Mouse (Mus musculus): ENCODE measurements at regions not wholly inside any gene's neighbourhood (a gene's known extent, or its start where the extent isn't known, plus 50 kb on each side); places are given as distances from the start of the nearest gene placed in this dataset.
"Not testable (repeated sequence)": the region's sequence is repeated elsewhere in the genome, so short reads cannot be mapped to it uniquely, and the experiment has no call there.

- no peak for DNase-seq (ENCODE audit: extremely low read depth, low read depth, low spot score)
Observed at GRCm38 (mm10) chr10:96410028-96410427, 206.8 kb upstream of the Btg1 start.

GRCm38 (mm10) chr10:96414807-96415206 lies 202.0 kb upstream of the Btg1 start:
- no peak for DNase-seq (ENCODE audit: extremely low read depth, low read depth, low spot score)

GRCm38 (mm10) chr10:96421506-96421905 lies 195.3 kb upstream of the Btg1 start:
- DNase-seq (ENCODE audit: extremely low read depth, low read depth, low spot score), result not testable (repeated sequence)

GRCm38 (mm10) chr10:96427407-96427806 lies 189.4 kb upstream of the Btg1 start:
- no peak for DNase-seq (ENCODE audit: extremely low read depth, low read depth, low spot score)

- no peak for DNase-seq (ENCODE audit: extremely low read depth, low read depth, low spot score)
Observed at GRCm38 (mm10) chr10:96430142-96430541, 186.7 kb upstream of the Btg1 start.

GRCm38 (mm10) chr10:96435109-96435508 lies 181.7 kb upstream of the Btg1 start:
- no peak for DNase-seq (ENCODE audit: extremely low read depth, low read depth, low spot score)

GRCm38 (mm10) chr10:96438398-96439103 lies 178.3 kb upstream of the Btg1 start:
- no peak for DNase-seq (ENCODE audit: extremely low read depth, low read depth, low spot score)

- no peak for DNase-seq (ENCODE audit: extremely low read depth, low read depth, low spot score)
Observed at GRCm38 (mm10) chr10:96442165-96442564, 174.6 kb upstream of the Btg1 start.

- DNase-seq (ENCODE audit: extremely low read depth, low read depth, low spot score), result no peak
Observed at GRCm38 (mm10) chr10:96450266-96450665, 166.5 kb upstream of the Btg1 start.

GRCm38 (mm10) chr10:96454857-96455256 lies 161.9 kb upstream of the Btg1 start:
- DNase-seq (ENCODE audit: extremely low read depth, low read depth, low spot score), result no peak

GRCm38 (mm10) chr10:96458551-96458950 lies 158.3 kb upstream of the Btg1 start:
- DNase-seq (ENCODE audit: extremely low read depth, low read depth, low spot score), result no peak

- DNase-seq (ENCODE audit: extremely low read depth, low read depth, low spot score), result no peak
Observed at GRCm38 (mm10) chr10:96459186-96459585, 157.6 kb upstream of the Btg1 start.

GRCm38 (mm10) chr10:96460151-96460550 lies 156.7 kb upstream of the Btg1 start:
- no peak for DNase-seq (ENCODE audit: extremely low read depth, low read depth, low spot score)

- no peak for DNase-seq (ENCODE audit: extremely low read depth, low read depth, low spot score)
Observed at GRCm38 (mm10) chr10:96460617-96461338, 156.0 kb upstream of the Btg1 start.

GRCm38 (mm10) chr10:96465967-96466366 lies 150.8 kb upstream of the Btg1 start:
- DNase-seq (ENCODE audit: extremely low read depth, low read depth, low spot score), result no peak

- DNase-seq (ENCODE audit: extremely low read depth, low read depth, low spot score), result no peak
Observed at GRCm38 (mm10) chr10:96466845-96467244, 150.0 kb upstream of the Btg1 start.

GRCm38 (mm10) chr10:96467661-96468060 lies 149.1 kb upstream of the Btg1 start:
- DNase-seq (ENCODE audit: extremely low read depth, low read depth, low spot score), result no peak

- no peak for DNase-seq (ENCODE audit: extremely low read depth, low read depth, low spot score)
Observed at GRCm38 (mm10) chr10:96471523-96471922, 145.3 kb upstream of the Btg1 start.

GRCm38 (mm10) chr10:96479350-96479749 lies 137.5 kb upstream of the Btg1 start:
- DNase-seq (ENCODE audit: extremely low read depth, low read depth, low spot score), result no peak

GRCm38 (mm10) chr10:96479786-96480185 lies 137.0 kb upstream of the Btg1 start:
- no peak for DNase-seq (ENCODE audit: extremely low read depth, low read depth, low spot score)

- no peak for DNase-seq (ENCODE audit: extremely low read depth, low read depth, low spot score)
Observed at GRCm38 (mm10) chr10:96480453-96481324, 136.1 kb upstream of the Btg1 start.

- DNase-seq (ENCODE audit: extremely low read depth, low read depth, low spot score), result no peak
Observed at GRCm38 (mm10) chr10:96481325-96481638, 135.5 kb upstream of the Btg1 start.

Measured in fat pad, adult 2 months (tissue).